Mouse (Mus musculus): ENCODE data around the gene Mien1. TPM values are rescaled to one million over a fixed set of nuclear protein-coding genes. Genes with fewer than 3 reads are reported as not detected.
A peak's percentile ranks its signal among the peaks of the same experiment; 100 is the strongest.

Mien1 gene
- polyA plus RNA-seq, 1 experiment: 197 TPM

GRCm38 (mm10) chr11:98394301-98394700, 44.5 kb downstream of the Mien1 start:
- no peak overlapping the region for H3K27ac ChIP-seq (ENCODE audit: insufficient read depth, low read length)
- H3K4me3 ChIP-seq (ENCODE audit: insufficient read depth, low read length): no peak overlapping the region
- H3K4me1 ChIP-seq (ENCODE audit: control insufficient read depth, insufficient read depth, low read length): 0 out of 2 replicates have a peak, but pooled peaks cover 1% of the 10 kb centered on the region
- no peak for TF ChIP-seq CTCF (IDR thresholded peaks at IDR 0.05; ENCODE audit: extremely low read depth, insufficient read depth, low read length)

- Histone ChIP-seq H3K27ac (ENCODE audit: insufficient read depth, low read length) (no peak overlapping the region), H3K4me1 (ENCODE audit: control insufficient read depth, insufficient read depth, low read length) (0 out of 2 replicates have a peak, but pooled peaks cover 1% of the 10 kb centered on the region), H3K4me3 (ENCODE audit: insufficient read depth, low read length) (no peak overlapping the region)
- no peak for TF ChIP-seq POLR2A (IDR thresholded peaks at IDR 0.05; ENCODE audit: extremely low read depth, insufficient read depth, low read length)
- TF ChIP-seq CTCF (IDR thresholded peaks at IDR 0.05; ENCODE audit: extremely low read depth, insufficient read depth, low read length): no peak
These were observed 45.5 kb downstream of the Mien1 start for GRCm38 (mm10) chr11:98393317-98393716.

DNA sequence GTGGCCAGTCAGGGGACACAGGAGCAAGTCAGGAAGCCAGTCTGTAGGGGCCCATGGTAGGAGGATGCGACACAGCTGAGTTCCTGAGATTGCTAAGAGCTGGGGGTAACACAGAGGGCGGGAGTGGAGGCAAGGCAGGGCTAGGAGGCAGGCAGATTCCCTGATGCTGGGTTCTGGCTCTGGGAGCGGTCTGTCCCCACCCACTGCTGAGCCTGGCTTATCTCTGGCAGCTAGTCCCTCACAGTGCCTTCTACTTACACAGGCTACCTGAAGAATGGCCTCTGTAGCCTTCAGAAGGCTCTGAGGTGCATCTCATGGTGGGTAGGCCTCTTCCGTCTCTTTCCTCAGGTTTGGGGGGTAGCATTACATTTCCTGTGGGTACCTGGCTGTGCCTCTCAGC, 46.1 kb downstream of the Mien1 start:
- no peak overlapping the region for H3K4me3 ChIP-seq (ENCODE audit: insufficient read depth, low read length)
- no peak overlapping the region for H3K27ac ChIP-seq (ENCODE audit: insufficient read depth, low read length)
- no peak for TF ChIP-seq CTCF (IDR thresholded peaks at IDR 0.05; ENCODE audit: extremely low read depth, insufficient read depth, low read length)
- TF ChIP-seq POLR2A (IDR thresholded peaks at IDR 0.05; ENCODE audit: extremely low read depth, insufficient read depth, low read length): no peak
- 0 out of 2 replicates have a peak, but pooled peaks cover 1% of the 10 kb centered on the region for H3K4me1 ChIP-seq (ENCODE audit: control insufficient read depth, insufficient read depth, low read length)

DNA sequence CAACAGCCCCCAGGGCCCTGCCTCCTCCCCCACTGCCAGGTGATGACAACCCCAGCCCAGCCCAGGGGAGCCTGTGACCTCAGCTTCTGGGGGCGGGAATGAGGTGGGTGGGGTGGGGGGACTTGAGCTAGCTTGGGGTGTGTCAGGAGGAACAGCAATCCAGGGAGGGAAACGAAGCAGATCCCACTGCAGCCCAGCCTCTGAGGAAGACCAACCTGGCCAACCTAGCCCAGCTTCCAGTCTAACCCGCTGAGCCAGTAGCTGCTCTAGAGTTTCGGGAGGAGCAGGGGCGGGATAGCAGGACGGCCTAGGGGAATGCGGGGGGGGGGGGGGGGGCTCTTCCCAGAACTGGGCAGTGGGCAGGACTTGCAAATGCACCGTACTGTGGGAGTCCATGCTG, 46.8 kb downstream of the Mien1 start:
- Histone ChIP-seq H3K4me3 (ENCODE audit: insufficient read depth, low read length) (no peak overlapping the region), H3K4me1 (ENCODE audit: control insufficient read depth, insufficient read depth, low read length) (0 out of 2 replicates have a peak, but pooled peaks cover 1% of the 10 kb centered on the region), H3K27ac (ENCODE audit: insufficient read depth, low read length) (no peak overlapping the region)
- TF ChIP-seq CTCF (IDR thresholded peaks at IDR 0.05; ENCODE audit: extremely low read depth, insufficient read depth, low read length) (no peak), POLR2A (IDR thresholded peaks at IDR 0.05; ENCODE audit: extremely low read depth, insufficient read depth, low read length) (no peak)

DNA sequence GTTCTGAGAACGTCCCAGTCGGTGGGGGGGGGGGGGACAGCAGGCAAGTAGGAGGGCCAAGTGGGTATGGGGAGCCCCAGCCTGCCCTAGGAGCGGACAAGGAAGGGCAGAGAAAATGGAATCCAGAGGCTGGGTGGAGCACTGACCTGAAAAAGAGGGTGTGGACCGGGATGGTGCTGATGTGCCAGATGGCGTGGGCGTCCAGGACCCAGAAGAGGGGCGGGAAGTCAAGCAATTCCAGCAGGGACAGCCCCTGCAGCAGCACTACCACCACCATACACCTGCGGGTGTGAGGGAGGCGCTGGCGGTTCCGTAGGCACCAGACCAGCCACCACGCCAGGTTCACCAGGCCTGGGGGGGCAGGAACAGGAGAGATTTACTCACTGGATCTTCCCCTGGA, 48.6 kb downstream of the Mien1 start:
- 0 out of 2 replicates have a peak, but pooled peaks cover 1% of the 10 kb centered on the region for H3K4me1 ChIP-seq (ENCODE audit: control insufficient read depth, insufficient read depth, low read length)
- no peak overlapping the region for H3K4me3 ChIP-seq (ENCODE audit: insufficient read depth, low read length)
- H3K27ac ChIP-seq (ENCODE audit: insufficient read depth, low read length): no peak overlapping the region
- TF ChIP-seq CTCF (IDR thresholded peaks at IDR 0.05; ENCODE audit: extremely low read depth, insufficient read depth, low read length): no peak
- TF ChIP-seq POLR2A (IDR thresholded peaks at IDR 0.05; ENCODE audit: extremely low read depth, insufficient read depth, low read length): no peak

DNA sequence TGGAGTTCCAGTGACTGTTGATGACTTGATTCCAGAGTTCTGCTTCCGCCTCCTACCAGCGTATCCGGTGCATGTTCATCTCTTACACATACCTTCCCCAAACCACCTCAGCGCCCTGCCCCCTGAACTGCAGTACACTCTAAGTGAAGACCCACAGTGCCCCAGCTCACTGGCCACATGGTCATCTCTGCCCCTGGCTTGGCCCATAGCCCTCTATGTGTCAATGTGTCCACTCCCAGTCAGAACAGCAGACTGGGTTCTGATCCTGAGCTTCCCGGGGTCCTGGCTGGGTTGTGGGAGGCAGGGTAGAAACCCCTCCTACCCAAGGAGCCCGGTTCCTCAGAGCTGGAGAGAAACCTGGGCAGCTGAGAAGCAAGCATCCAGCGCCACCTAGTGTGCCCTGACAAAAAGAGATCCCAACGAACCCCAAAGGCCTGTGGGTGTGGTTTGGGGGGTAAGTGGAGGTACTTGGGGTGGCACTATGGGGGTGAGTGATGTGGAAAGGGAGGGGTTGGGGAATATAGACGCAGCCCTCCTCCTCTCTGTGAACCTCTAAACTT, 49.5 kb downstream of the Mien1 start:
- 0 out of 2 replicates have a peak, but pooled peaks cover under 1% of the 10 kb centered on the region for H3K4me1 ChIP-seq (ENCODE audit: control insufficient read depth, insufficient read depth, low read length)
- no peak overlapping the region for H3K4me3 ChIP-seq (ENCODE audit: insufficient read depth, low read length)
- peak; percentile 79 for TF ChIP-seq CTCF (IDR thresholded peaks at IDR 0.05; ENCODE audit: extremely low read depth, insufficient read depth, low read length)
- no peak for TF ChIP-seq POLR2A (IDR thresholded peaks at IDR 0.05; ENCODE audit: extremely low read depth, insufficient read depth, low read length)
- H3K27ac ChIP-seq (ENCODE audit: insufficient read depth, low read length): no peak overlapping the region

GRCm38 (mm10) chr11:98388282-98388681, 50.5 kb downstream of the Mien1 start:
- Histone ChIP-seq H3K4me3 (ENCODE audit: insufficient read depth, low read length) (no peak overlapping the region), H3K4me1 (ENCODE audit: control insufficient read depth, insufficient read depth, low read length) (no peaks in the 10 kb centered on the region), H3K27ac (ENCODE audit: insufficient read depth, low read length) (no peak overlapping the region)
- no peak for TF ChIP-seq POLR2A (IDR thresholded peaks at IDR 0.05; ENCODE audit: extremely low read depth, insufficient read depth, low read length)
- TF ChIP-seq CTCF (IDR thresholded peaks at IDR 0.05; ENCODE audit: extremely low read depth, insufficient read depth, low read length): no peak

Other genes with a start within 250 kb of the Mien1 start
- 21.7 and 23.3 TPM in 2 replicates for gene Med1, start 245.7 kb downstream of the Mien1 start, polyA plus RNA-seq (2012; rRNA removed)
- 18.1 and 18.6 TPM in 2 replicates for gene Cdk12, start 235.9 kb downstream of the Mien1 start, polyA plus RNA-seq (2012; rRNA removed)
- 45.0 and 57.2 TPM in 2 replicates for gene Neurod2, start 109.3 kb downstream of the Mien1 start, polyA plus RNA-seq (2012; rRNA removed)
- 127 and 322 TPM in 2 replicates for gene Ppp1r1b, start 90.6 kb downstream of the Mien1 start, polyA plus RNA-seq (2012; rRNA removed)
- 63.2 and 70.8 TPM in 2 replicates for gene Stard3, start 80.6 kb downstream of the Mien1 start, polyA plus RNA-seq (2012; rRNA removed)
- gene Tcap, start 55.2 kb downstream of the Mien1 start, polyA plus RNA-seq (2012; rRNA removed): 13.6 and 17.7 TPM in 2 replicates
- 0.13 and 0.40 TPM in 2 replicates for gene Pnmt, start 52.5 kb downstream of the Mien1 start, polyA plus RNA-seq (2012; rRNA removed)
- gene Pgap3, start 38.5 kb downstream of the Mien1 start, polyA plus RNA-seq (2012; rRNA removed): 14.4 TPM in 2 replicates
- gene Erbb2, start 26.5 kb downstream of the Mien1 start, polyA plus RNA-seq (2012; rRNA removed): 2.0 and 2.6 TPM in 2 replicates
- gene Grb7, start 7.4 kb upstream of the Mien1 start, polyA plus RNA-seq (2012; rRNA removed): 3.8 TPM in 2 replicates
- 0.17 and 0.44 TPM in 2 replicates for gene Ikzf3, start 107.0 kb upstream of the Mien1 start, polyA plus RNA-seq (2012; rRNA removed)
- gene Zpbp2, start 112.1 kb upstream of the Mien1 start, polyA plus RNA-seq (2012; rRNA removed): 0.23 TPM in 1 of 2 replicates, not detected in the other
- 55.0 and 56.1 TPM in 2 replicates for gene Ormdl3, start 148.4 kb upstream of the Mien1 start, polyA plus RNA-seq (2012; rRNA removed)
- gene Lrrc3c, start 159.3 kb upstream of the Mien1 start, polyA plus RNA-seq (2012; rRNA removed): not detected in 2 replicates
- 0.11 and 0.21 TPM in 2 replicates for gene Gm12355, start 186.7 kb upstream of the Mien1 start, polyA plus RNA-seq (2012; rRNA removed)
- gene Gsdma3, start 187.4 kb upstream of the Mien1 start, polyA plus RNA-seq (2012; rRNA removed): not detected in 2 replicates
- gene Gsdma2, start 207.8 kb upstream of the Mien1 start, polyA plus RNA-seq (2012; rRNA removed): not detected in 2 replicates
- 0.04 and 0.06 TPM in 2 replicates for gene Gsdma, start 225.4 kb upstream of the Mien1 start, polyA plus RNA-seq (2012; rRNA removed)
- gene Psmd3, start 243.6 kb upstream of the Mien1 start, polyA plus RNA-seq (2012; rRNA removed): 188 and 190 TPM in 2 replicates